Mouse (Mus musculus) bone marrow, adult 2 months (tissue): ENCODE results near the gene Uba2.

Experiments used
- CTCF ChIP-seq: fragments of 200-500 bp; IDR thresholded peaks from 2 replicates; pipeline ENCODE4 v1.5.1; 2011; ENCODE audit warnings: low read length, control low read depth; ENCODE audit not compliant: control insufficient read depth, insufficient read depth
- POLR2A ChIP-seq: fragments of 200-500 bp; IDR thresholded peaks from 2 replicates; pipeline ENCODE4 v1.6.1; 2011; ENCODE audit warnings: low read depth, mild to moderate bottlenecking, control low read depth, low read length, borderline replicate concordance; ENCODE audit not compliant: control insufficient read depth

GRCm38 (mm10) chr7:34206331-34206730, 36.9 kb upstream of the Uba2 start:
- TF ChIP-seq CTCF (no peak), POLR2A (no peak)
